Mouse (Mus musculus): ENCODE data around the gene Lsm4. TPM values are rescaled to one million over a fixed set of nuclear protein-coding genes. Genes with fewer than 3 reads are reported as not detected.

The Lsm4 gene
- polyA plus RNA-seq, 1 experiment from 2014 or later = 220 TPM

DNA sequence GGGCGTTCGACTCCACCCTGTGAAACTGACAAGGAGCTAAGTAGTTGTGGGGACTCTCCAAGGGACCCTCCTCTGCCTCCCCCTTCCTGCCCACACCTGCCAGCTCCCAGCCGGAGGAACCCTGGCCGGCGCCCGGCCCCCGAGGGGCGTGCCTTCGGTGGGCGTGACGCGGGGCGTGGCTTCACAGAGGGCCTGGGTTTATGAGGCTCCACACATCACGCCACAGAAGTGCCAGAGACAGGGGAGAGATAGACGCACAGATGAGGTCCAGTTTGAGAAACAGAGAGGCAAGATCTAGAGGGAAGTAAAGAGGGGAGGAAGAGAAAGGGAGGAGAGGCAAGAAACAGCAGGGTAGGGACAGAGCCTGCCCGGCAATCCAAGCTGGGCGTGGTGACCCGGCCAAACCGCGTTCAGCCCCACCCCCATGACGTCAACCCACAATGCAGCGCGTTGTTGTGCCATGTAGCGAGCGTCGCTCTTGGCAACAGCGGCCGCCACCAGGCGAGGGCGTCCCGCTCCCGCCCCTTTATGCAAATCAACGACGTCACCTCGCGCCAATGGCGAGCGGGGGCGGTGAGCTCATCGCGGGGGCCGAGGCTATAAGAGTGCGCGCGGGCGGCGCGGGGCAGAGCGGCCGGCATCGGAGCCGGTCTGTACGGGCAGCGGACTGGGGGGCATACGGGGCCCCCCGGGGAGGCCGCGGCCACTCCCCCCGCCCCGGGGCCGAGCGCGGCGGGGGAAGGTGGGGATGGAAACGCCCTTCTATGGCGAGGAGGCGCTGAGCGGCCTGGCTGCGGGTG is 25.5 kb downstream of the Lsm4 start, which contains the start of gene Jund:
Gene Jund, plus strand, starts transcription at position 640 of the 800 bp plus-strand sequence.
- peak; percentile 99 for DNase-seq (ENCODE audit: low spot score)
- Histone ChIP-seq H3K4me2 (ENCODE audit: low read length) (peak within 1 kb of the TSS; percentile 58), H3K9ac (ENCODE audit: low read length) (peak within 1 kb of the TSS; percentile 99), H3K4me3 (ENCODE audit: low read depth, low read length) (peak within 1 kb of the TSS; percentile 99), H3K27me3 (replicated peaks; ENCODE audit: control insufficient read depth, insufficient read depth, low read length) (no peaks in the 10 kb centered on the region), H3K36me3 (ENCODE audit: control insufficient read depth, insufficient read depth, low read length) (peaks cover 10% of the 10 kb centered on the region; the same call in 1 of the 2 replicates), H3K4me1 (ENCODE audit: control insufficient read depth, insufficient read depth, low read length) (peaks cover 33% of the 10 kb centered on the region), H3K9me3 (replicated peaks; ENCODE audit: control insufficient read depth, low read length) (no peaks in the 10 kb centered on the region), H3K27ac (ENCODE audit: low read depth, low read length) (peak within 1 kb of the TSS; percentile 99)
- WGBS = under 1% methylated on average over 59 of the region's 69 CpGs
- peak; percentile 86 for ATAC-seq

- ATAC-seq (0 out of 2 replicates have a peak, but pooled peaks have one; percentile 1), DNase-seq (ENCODE audit: low spot score) (no peak)
- H3K4me3 ChIP-seq (ENCODE audit: low read depth, low read length) = peak overlapping the region; percentile 99
- peaks cover 33% of the 10 kb centered on the region for H3K4me1 ChIP-seq (ENCODE audit: control insufficient read depth, insufficient read depth, low read length)
- no peaks in the 10 kb centered on the region for H3K27me3 ChIP-seq (replicated peaks; ENCODE audit: control insufficient read depth, insufficient read depth, low read length)
- WGBS = 1% methylated on average over 87 of the region's 89 CpGs
- H3K36me3 ChIP-seq (ENCODE audit: control insufficient read depth, insufficient read depth, low read length) = peaks cover 10% of the 10 kb centered on the region; the same call in 1 of the 2 replicates
- H3K9me3 ChIP-seq (replicated peaks; ENCODE audit: control insufficient read depth, low read length) = no peaks in the 10 kb centered on the region
- H3K27ac ChIP-seq (ENCODE audit: low read depth, low read length) = peak overlapping the region; percentile 99
- peak overlapping the region; percentile 99 for H3K9ac ChIP-seq (ENCODE audit: low read length)
- H3K4me2 ChIP-seq (ENCODE audit: low read length) = peak overlapping the region; percentile 58
These were observed 26.2 kb downstream of the Lsm4 start for GRCm38 (mm10) chr8:70699116-70699833.

DNA sequence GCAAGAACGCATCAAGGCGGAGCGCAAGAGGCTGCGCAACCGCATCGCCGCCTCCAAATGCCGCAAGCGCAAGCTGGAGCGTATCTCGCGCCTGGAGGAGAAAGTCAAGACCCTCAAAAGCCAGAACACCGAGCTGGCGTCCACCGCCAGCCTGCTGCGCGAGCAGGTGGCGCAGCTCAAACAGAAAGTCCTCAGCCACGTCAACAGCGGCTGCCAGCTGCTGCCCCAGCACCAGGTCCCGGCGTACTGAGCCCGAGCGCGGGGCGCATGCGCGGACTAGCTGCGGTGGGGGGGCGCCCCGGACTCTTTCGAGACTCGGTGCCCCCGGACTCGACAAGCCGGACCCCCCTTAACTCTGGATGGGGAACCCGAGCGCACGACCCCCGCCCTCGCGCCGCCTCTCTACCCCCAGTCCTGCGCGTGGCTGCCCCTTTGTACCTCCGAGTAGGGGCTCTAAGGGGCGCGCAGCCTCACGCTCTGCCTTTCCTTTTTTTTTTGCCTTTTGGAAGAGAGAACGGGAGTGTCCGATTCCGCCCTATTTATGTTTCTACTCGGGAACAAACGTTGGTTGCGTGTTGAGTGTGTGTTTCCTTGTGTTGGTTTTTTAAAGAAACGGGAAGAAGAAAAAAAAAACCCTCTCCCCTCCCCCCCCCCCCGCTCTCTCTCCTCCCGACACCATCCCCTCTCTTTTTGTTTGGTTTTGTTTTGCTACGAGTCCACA is 26.9 kb downstream of the Lsm4 start:
- Histone ChIP-seq H3K27me3 (replicated peaks; ENCODE audit: control insufficient read depth, insufficient read depth, low read length) (no peaks in the 10 kb centered on the region), H3K27ac (ENCODE audit: low read depth, low read length) (peak overlapping the region; percentile 99), H3K9me3 (replicated peaks; ENCODE audit: control insufficient read depth, low read length) (no peaks in the 10 kb centered on the region), H3K4me3 (ENCODE audit: low read depth, low read length) (peak overlapping the region; percentile 99), H3K36me3 (ENCODE audit: control insufficient read depth, insufficient read depth, low read length) (peaks cover 10% of the 10 kb centered on the region; the same call in 1 of the 2 replicates), H3K9ac (ENCODE audit: low read length) (peak overlapping the region; percentile 99), H3K4me2 (ENCODE audit: low read length) (peak overlapping the region; percentile 58), H3K4me1 (ENCODE audit: control insufficient read depth, insufficient read depth, low read length) (peaks cover 33% of the 10 kb centered on the region)
- ATAC-seq (peak; percentile 22), DNase-seq (ENCODE audit: low spot score) (peak; percentile 91)
- whole genome bisulfite sequencing = under 1% methylated on average over 57 of the region's 59 CpGs

DNA sequence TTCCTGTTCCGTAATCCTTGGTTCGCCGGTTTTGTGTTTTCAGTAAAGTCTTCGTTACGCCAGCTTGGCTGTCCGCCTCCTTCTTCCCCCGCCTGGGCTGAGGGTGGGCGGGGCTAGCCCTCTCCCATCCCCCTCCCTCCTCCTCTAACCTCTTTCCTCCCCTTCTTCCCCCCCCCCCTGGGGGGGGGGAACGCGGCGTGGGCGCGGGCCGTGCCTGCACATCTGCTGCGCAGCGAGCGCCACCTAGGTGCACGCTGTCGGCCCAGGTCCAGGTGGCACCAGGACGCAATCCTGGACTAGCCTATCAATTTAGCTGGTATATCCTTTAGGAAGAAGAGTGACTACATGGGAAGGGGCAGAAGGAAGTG is 27.5 kb downstream of the Lsm4 start:
- peaks cover 33% of the 10 kb centered on the region for H3K4me1 ChIP-seq (ENCODE audit: control insufficient read depth, insufficient read depth, low read length)
- peak; percentile 13 for ATAC-seq

GRCm38 (mm10) chr8:70701048-70701981 is 28.3 kb downstream of the Lsm4 start:
- H3K36me3 ChIP-seq (ENCODE audit: control insufficient read depth, insufficient read depth, low read length) = peaks cover 10% of the 10 kb centered on the region; the same call in 1 of the 2 replicates
- 59% methylated on average over 10 of the region's 10 CpGs for WGBS
- peak overlapping the region; percentile 58 for H3K4me2 ChIP-seq (ENCODE audit: low read length)
- peak overlapping the region; percentile 99 for H3K27ac ChIP-seq (ENCODE audit: low read depth, low read length)
- H3K9me3 ChIP-seq (replicated peaks; ENCODE audit: control insufficient read depth, low read length) = no peaks in the 10 kb centered on the region
- peaks cover 29% of the 10 kb centered on the region for H3K4me1 ChIP-seq (ENCODE audit: control insufficient read depth, insufficient read depth, low read length)
- ATAC-seq (no peak), DNase-seq (ENCODE audit: low spot score) (peak; percentile 30)
- H3K9ac ChIP-seq (ENCODE audit: low read length) = peak overlapping the region; percentile 99
- H3K27me3 ChIP-seq (replicated peaks; ENCODE audit: control insufficient read depth, insufficient read depth, low read length) = no peaks in the 10 kb centered on the region
- H3K4me3 ChIP-seq (ENCODE audit: low read depth, low read length) = peak overlapping the region; percentile 99

More for the DNA sequence above, 27.5 kb downstream of the Lsm4 start:
- Histone ChIP-seq H3K9me3 (replicated peaks; ENCODE audit: control insufficient read depth, low read length) (no peaks in the 10 kb centered on the region), H3K27me3 (replicated peaks; ENCODE audit: control insufficient read depth, insufficient read depth, low read length) (no peaks in the 10 kb centered on the region), H3K36me3 (ENCODE audit: control insufficient read depth, insufficient read depth, low read length) (peaks cover 10% of the 10 kb centered on the region; the same call in 1 of the 2 replicates), H3K4me3 (ENCODE audit: low read depth, low read length) (peak overlapping the region; percentile 99), H3K27ac (ENCODE audit: low read depth, low read length) (peak overlapping the region; percentile 99), H3K4me2 (ENCODE audit: low read length) (peak overlapping the region; percentile 58), H3K9ac (ENCODE audit: low read length) (peak overlapping the region; percentile 99)
- peak; percentile 96 for DNase-seq (ENCODE audit: low spot score)
- 0% methylated on average over 20 of the region's 20 CpGs for WGBS

DNA sequence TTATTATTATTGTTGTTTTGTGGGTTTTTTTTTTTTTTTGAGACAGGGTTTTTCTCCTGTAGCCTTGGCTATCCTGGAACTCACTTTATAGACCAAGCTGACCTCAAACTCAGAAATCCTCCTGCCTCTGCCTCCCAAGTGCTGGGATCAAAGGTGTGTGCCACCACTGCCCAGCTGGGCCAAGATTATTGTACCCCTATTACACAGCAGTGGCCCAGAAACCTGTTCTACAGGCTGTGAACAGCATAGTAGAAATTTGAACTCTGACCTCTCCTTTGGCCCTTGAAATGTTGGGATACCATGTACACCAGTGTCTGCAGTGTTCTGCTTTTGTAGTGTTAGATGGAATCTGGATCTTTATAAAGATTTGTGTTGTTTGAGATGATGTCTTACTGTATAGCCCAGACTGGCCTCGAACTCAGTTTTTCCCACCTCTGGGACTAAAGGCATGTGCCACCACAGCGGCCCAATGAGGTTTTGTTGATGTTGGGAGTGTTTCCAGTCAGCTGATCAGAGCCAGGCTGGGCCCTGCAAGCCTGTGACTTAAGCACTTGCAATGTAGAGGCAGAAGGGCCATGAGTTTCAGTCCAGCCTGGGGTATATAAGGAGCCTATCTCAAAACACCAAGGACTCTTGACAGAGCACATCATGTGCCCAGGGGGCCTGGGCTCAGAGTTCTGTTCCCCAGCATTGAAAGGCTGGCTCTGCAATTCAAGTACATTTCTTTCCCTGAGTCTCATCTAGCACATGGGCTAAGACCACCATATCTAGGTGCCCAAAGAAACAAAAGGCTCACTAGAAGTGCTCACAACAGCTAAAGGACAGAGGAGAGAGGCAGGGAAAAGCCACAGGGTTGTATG is 29.2 kb downstream of the Lsm4 start:
- Histone ChIP-seq H3K9ac (ENCODE audit: low read length) (peak overlapping the region; percentile 35), H3K4me2 (ENCODE audit: low read length) (peak overlapping the region; percentile 58; the same call in 1 of the 2 replicates), H3K36me3 (ENCODE audit: control insufficient read depth, insufficient read depth, low read length) (peaks cover 10% of the 10 kb centered on the region; the same call in 1 of the 2 replicates), H3K27me3 (replicated peaks; ENCODE audit: control insufficient read depth, insufficient read depth, low read length) (no peaks in the 10 kb centered on the region), H3K4me1 (ENCODE audit: control insufficient read depth, insufficient read depth, low read length) (peaks cover 20% of the 10 kb centered on the region), H3K9me3 (replicated peaks; ENCODE audit: control insufficient read depth, low read length) (no peaks in the 10 kb centered on the region), H3K4me3 (ENCODE audit: low read depth, low read length) (no peak overlapping the region), H3K27ac (ENCODE audit: low read depth, low read length) (no peak overlapping the region)
- ATAC-seq = no peak
- no peak for DNase-seq (ENCODE audit: low spot score)
- WGBS = 88% methylated on average over 2 of the region's 2 CpGs

GRCm38 (mm10) chr8:70702842-70703182 is 29.8 kb downstream of the Lsm4 start:
- Histone ChIP-seq H3K27me3 (replicated peaks; ENCODE audit: control insufficient read depth, insufficient read depth, low read length) (no peaks in the 10 kb centered on the region), H3K27ac (ENCODE audit: low read depth, low read length) (no peak overlapping the region), H3K36me3 (ENCODE audit: control insufficient read depth, insufficient read depth, low read length) (peaks cover 10% of the 10 kb centered on the region; the same call in 1 of the 2 replicates), H3K9me3 (replicated peaks; ENCODE audit: control insufficient read depth, low read length) (no peaks in the 10 kb centered on the region), H3K4me3 (ENCODE audit: low read depth, low read length) (no peak overlapping the region), H3K9ac (ENCODE audit: low read length) (0 out of 2 replicates have a peak overlapping the region, but pooled peaks have one; percentile 8), H3K4me1 (ENCODE audit: control insufficient read depth, insufficient read depth, low read length) (peaks cover 15% of the 10 kb centered on the region), H3K4me2 (ENCODE audit: low read length) (peak overlapping the region; percentile 58; the same call in 1 of the 2 replicates)
- no peak for DNase-seq (ENCODE audit: low spot score)
- WGBS = 85% methylated on average over 3 of the region's 3 CpGs
- no peak for ATAC-seq

Measured in forebrain, embryonic 14.5 days (tissue).